Mouse (Mus musculus) cerebellum, adult 8-10 months (tissue): ENCODE results near the gene Tgds.
A peak's percentile ranks its signal among the peaks of the same experiment; 100 is the strongest.
"Not testable (repeated sequence)": the region's sequence is repeated elsewhere in the genome, so short reads cannot be mapped to it uniquely, and the experiment has no call there.

ENCODE experiments used
- DNase-seq: peaks from one replicate; pipeline ENCODE4 v3.0.0; 2022

Tgds gene

DNA sequence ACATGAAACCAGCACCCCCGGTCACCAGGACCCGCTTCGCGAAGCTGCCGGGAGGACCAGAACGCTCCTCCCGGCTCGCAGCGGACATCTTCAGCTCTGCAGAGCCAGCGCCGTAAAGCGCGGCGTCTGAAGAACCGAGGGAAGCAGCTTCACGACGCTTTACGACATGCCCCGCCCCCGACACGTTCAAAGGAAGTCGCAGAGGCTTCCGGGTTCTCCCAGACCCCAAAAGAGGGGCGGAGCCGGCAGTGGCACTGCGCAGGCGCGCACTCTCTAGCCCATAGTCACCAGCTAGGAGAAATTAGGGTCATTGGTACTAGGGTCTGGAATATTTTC, at the start of gene Tgds:
Tgds (minus strand) TSS at position 114 of the 336 bp plus-strand sequence.
- peak; percentile 98 for DNase-seq

DNA sequence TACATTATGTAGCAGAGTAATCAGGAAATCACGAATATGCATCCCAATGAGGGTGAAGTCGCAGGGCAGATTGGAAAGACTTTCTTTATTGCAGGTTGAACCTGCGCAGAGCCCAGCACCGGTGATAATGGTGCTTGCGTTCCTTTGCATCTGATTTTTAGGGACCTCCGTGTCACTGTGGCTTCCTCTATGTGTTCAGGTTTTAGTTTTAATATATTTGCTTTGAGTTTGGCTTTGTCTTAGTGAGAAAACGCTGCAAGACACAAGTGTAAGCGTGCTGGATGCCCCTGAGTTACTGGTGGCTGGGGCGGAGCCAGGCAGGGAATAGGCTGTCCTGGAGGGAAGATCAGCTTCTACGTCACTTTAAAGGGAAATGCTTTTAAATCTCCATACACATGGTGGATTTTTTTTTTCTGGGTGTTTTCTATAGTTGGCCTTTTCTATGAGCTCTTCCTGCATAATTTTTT, 48.2 kb upstream of the Tgds start:
- peak; percentile 57 for DNase-seq

DNA sequence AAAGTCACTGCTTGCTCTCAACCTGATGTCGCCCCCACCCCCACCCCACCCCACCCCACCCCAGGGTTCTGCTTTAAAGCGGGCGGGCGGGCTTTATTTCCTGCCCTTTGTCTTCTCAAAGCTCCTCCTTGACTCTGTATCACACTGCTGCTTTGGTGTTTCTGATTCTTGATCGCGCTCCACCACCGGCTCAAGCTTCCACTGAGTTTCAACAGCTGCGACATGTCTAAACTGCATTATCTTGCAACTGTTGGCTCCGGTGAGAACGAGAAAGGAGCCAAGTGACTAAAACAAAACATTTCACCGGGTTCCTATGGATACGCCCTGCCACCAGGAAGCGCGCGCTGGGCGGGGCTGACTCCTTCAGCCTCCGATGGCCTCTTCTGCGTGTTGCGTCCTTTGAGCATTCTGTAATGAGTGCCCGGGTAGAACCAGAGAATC, 47.6 kb upstream of the Tgds start:
- peak; percentile 50 for DNase-seq

DNA sequence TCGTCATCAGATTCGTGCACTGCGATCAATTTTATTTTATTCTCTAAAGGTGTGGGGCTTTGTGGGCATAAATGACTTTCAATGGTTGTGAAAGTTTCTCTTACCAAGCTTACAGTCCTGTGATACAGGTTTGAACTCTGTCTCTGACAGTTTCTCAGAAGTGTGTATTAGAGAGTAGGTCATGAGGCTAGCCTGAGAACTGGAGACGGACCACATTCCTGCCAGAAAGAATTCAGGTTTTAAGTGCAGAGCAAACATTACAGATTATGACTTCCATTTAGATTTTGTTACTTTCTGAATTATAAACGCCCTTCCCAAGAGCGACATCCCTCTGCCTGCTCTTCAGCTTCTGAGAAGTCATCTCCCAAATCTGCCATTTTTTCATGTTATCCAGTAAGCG, 47.1 kb upstream of the Tgds start:
- no peak for DNase-seq

DNA sequence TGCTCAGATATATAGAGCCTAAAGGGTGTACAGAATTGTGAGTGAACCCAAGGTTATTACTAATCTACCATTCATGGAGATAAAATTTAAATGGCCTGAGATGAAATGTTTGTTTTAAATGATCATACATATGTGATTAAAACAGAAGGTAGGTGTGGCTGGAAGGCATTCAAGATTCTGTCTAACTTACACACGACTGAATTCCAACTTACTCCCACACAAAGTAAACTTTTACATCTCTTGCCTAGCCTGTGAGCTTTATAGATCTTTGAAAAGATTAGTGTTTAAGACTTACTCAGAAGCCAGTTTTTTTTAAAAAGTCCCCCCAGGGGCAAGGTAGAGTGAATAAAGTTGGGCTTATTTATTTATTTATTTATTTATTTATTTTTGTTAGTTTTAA, 46.7 kb upstream of the Tgds start:
- no peak for DNase-seq

DNA sequence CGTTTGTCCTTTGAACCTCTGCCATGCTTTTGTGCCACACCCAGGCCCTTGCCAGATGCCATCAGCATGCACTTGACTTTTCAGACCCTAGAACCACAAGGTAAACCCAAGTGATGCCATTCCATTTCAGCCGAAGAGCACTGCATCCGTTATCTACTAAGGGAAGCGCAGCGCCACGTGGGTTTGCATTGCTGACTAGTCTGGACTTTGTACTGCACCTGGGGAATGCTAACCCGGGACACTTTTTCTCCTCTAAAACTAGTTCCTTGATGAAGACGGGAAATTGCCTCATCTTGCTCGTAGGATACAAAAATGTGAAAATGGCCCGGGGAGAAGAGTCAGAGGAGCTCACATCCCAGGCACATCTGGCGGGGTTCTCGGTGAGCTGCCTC, 43.1 kb upstream of the Tgds start:
- DNase-seq = no peak

DNA sequence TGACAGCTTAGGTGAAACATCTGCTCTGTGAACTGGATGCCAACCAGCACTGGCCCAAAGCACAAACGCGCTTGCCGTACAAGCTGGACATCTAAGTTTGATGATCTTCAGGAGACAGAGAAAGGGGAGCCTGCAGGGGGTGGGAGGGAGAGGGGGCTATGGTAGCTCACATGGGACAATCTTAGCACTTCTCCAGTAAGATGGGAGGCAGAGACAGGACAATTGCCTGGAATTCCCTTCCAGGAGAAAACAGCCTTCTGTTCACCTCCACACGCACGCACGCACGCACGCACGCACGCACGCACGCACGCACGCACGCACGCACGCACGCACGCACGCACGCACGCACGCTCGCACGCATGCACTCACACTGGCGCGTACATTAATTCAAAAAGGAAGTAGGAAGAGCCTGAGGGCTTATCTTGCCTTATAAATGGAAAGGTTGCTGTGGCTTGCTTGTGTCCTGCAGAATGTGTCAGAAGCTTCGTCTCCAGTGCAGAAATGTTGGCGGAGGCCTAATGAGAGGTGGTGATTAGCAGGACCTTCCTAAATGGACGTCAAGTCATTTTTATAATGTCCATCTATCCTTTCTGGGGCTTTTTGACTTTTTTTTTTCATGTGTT, 42.6 kb upstream of the Tgds start:
- DNase-seq = no peak

DNA sequence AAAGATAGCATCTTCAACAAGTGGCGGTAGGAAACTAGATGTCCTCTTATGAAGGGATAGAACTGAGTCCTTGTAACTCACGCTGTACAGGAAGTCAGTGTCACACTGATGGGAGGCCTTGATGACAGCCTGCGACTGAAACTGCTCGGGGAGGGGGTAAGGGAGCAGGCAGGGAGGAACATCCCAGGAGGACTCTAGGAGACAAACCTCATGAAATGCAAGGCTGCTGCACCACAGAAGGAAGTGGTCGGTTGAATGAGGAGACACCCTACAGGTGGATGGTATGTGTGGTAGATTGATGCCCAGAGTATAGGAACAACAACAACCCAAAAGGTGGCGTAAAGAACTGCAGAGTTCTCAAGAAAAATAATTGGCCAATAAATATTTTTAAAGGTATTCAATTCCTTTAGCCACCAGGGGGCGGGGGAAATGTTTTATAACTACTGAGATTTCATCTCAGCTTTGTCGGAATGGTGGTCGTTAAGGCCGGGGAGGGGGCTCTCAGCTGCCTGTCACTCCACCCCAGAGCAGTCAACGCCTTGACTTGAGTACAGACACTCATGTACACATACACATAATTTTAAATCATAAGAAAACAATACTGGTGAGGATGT, 41.1 kb upstream of the Tgds start:
- no peak for DNase-seq

DNA sequence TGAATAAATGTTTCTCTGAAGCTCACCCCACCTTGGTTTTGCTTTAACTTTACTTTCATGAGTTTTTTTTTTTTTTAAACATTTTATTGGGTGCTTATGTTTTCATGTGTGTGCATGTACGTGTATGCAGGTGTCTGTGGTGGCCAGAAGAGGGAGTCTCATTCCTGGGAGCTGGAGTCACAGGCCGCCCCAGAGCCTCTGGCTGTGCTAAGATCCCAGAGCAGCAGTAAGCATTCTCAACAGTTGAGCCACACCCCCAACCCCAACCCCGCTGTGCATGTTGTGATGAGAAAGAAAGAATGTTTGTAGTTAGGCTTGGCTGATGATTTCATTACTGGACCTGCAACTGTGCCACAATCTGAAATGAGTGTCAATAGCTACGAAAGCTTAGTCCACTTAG, 36.2 kb upstream of the Tgds start:
- DNase-seq = no peak

DNA sequence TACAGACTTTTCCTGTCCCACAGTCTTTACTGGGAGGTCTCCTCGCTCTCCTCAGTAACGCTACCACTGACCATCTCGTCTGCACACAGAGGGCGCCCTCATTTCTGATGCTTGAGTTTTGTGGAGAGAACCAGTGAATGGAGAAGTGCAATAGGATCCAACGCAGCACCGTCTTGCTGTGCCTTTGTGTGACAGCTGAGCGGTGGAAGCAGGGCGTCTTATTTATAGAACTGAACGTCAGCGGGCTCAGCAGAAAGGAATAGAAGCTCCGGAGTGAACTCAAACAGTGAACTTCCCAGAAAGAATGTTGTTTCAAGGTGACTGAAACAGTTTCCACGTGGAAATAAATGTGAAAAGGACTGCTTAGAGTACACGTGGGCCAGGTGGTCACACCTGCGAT, 30.1 kb upstream of the Tgds start:
- DNase-seq = no peak

DNA sequence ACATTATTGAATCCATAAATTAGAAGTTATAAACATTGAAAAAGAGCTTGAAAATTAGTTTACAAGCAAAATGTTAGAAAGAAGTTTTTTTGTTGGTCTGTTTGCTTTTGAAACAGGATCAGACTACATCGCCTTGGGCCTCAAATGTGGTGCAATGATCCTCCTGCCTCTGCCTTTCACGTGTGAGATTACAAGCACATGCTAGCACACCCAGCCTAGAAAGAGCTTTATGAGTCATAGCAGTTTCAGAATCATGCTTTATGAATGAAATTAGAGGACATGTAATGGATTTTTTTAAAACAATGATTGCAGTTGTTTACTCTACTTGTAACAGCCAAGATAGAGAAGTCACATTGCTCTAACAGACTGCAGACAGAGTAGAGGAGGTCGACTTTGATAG, 29.2 kb upstream of the Tgds start:
- DNase-seq = no peak

DNA sequence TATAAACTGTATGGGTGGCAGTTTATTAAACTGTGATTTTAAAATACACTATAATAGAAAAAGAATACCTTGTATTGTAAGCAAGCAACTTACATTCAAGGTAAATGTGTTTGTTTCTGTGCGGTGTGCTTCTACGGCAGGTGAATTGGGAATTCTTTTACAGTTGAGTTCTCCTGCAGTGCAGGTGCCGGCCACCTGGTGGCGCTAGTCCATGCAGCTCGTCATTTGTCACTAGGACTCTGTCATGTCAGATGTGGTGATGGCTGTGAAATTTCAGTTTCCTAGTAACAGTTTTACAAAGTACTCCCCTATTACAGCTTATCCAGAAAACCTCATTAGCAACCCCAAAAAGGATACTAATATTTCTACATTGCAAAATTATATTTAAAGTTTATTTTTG, 24.6 kb upstream of the Tgds start:
- peak; percentile 47 for DNase-seq

DNA sequence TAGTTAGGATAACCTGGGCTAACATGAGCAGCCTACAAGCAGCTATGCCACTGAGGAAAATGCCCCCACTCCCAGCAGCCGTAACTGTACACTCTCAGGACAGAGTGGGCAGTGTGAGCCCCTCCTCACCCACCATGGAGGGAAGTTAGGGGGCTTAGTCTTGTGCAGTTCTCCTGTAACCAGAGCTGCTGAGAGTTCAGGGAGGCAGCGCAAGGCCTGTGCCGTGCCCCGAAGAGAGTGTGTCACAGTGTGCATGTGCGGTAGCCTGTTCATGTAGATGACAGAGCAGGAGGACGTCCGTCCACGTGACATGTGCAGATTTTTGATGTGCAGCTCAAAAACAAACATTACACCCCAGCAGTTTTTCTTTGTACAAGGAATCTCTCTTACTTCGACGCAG, 24.2 kb upstream of the Tgds start:
- DNase-seq = no peak

DNA sequence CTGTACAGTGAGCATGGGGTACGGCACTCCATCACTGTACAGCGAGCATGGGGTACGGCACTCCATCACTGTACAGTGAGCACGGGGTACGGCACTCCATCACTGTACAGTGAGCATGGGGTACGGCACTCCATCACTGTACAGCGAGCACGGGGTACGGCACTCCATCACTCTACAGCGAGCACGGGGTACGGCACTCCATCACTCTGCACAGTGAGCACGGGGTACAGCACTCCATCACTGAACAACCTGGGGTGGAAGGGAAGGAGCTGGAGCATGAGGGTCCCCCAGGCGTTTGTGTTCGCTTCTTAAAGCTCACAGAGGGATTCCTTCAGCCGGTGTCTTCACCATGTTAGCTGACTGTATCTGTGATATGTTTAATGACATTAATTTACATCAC, 23.5 kb upstream of the Tgds start:
- not testable (repeated sequence) for DNase-seq

DNA sequence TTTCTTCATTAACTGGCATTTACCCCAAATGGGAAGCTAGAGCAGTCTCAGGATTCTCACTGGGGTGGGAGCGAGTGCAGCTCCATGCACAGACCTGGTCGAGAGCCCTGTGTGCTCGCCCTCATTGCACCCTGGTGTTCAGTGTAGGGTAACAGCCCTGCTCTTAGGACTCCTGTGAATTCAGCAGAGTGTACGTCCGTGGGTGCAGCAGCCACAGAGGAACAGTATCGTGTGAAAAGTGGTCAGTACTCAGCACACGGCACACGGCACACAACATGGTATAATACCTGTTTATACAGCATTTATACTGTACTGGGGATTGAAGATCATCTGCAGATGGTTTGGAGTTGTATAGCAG, 19.7 kb upstream of the Tgds start:
- no peak for DNase-seq

DNA sequence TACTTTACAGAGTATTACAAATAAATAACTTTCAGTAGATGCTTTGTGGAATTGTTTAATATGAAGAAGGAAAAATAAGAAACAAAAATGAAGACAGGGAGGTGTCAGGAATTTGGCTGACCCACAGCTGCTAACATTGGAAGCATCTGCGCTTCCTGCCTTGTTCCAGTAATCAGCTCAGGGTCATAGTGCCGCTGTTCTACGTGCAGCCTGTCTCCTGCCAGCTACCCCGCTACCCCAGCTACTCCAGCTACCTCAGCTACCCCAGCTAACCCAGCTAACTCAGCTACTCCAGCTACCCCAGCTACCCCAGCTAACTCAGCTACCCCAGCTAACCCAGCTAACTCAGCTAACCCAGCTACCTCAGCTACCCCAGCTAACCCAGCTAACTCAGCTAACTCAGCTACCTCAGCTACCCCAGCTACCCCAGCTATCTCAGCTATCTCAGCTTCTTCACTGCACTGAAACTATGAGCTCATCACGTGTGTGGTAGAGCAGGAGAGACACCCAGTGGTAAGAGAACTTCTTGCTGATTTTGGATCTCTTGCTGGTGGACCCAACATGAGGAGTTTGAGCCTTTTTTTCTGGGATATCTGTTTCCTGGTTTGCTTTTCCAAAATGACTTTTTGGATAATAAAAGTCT, 19.2 kb upstream of the Tgds start:
- DNase-seq = no peak

DNA sequence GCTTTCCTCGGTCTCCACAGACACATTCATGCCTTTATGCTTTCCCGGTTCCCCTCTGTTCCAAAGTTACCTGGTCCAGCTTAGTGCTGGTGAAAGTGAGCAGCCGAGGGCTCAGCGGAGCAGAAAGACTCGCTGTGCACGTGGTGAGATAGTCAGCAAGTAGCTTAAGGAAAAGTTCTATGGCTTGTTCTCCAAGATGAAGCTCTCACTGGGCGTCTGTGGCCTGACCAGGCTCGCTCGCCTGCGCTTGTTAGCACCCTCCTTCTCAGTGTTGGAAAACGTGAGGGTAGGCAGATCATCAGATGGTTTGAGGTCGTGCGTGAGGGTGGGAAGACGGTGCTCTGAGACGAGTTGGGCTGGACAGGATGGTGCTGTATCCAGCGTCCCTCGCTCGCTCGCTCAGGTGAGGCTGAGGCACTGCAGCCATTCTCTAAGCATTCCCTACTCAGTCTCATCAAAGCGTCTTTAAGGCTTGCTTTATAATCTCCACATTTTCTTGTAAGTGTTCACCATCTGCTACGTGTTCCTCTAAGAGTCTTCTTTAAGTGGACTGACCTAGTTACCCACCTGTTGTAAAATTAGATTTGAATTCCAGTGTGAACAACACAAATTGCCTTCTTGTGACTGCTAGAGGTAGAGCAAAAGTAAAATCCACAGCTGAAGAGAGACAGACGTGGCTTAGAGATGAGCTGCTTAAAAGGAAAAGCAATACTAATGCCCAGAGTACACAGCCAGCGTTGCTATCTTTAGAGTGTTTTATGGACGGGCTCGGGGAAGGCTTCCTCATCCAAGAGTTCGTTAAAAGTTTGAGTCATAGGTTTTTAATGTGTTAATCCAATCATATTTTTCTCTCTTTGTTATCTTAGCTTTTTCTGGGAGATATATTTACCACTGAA, 18.3 kb upstream of the Tgds start:
- no peak for DNase-seq

DNA sequence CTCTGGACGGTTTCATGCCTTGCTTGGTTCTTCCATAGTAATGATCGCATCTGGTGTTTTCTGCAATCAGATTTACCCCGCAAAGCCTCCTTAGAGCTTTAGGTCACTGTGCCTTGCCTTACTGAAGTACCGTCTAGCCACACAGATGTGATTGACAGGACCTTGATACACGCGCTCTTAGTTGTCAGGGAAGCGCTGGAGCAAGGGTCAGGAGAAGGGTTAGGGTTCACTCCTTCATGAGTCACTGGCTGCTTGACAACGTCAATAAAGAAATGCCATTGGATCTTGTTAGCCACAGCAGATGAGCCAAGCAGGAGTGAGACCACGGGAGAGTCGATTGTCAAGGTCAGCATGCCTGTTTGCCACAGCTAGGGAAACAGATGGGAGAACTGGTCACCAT, 16.0 kb upstream of the Tgds start:
- DNase-seq = no peak

DNA sequence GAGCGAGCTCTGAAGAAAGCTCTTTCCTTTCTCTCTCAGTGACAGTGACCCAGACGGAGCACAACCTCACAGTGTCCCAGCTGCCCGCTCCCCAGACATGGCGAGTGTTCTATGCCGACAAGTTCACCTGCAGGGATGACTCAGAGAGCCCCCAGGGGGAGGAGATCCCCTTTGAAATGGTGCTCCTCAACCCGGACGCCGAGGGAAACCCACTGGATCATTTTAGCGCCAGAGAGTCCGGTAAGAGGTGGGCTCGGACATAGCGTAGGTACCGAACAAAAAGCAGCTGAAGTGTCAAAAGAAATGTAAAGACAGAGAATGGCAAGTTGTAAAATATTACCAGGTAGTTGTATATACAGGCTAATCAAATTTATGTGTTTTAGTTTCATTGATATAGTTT, 15.5 kb upstream of the Tgds start:
- DNase-seq = no peak

DNA sequence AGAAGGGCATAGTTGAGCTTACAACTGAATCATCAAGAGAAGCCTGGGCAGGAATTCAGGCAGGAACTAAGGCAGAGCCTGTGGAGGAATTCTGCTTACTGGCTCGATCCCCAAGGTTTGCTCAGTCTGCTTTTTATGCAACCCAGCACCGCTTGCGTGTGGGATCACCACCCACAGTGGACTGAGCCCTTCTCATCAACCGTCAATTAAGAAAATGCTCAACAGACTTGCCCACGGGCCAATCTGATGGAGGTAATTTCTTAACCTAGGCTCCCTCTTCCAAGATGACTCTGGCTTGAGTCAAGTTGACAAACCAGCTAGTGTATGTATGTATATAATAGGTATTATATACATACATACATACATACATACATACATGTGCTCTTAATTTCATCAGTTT, 9.7 kb upstream of the Tgds start:
- DNase-seq = no peak

DNA sequence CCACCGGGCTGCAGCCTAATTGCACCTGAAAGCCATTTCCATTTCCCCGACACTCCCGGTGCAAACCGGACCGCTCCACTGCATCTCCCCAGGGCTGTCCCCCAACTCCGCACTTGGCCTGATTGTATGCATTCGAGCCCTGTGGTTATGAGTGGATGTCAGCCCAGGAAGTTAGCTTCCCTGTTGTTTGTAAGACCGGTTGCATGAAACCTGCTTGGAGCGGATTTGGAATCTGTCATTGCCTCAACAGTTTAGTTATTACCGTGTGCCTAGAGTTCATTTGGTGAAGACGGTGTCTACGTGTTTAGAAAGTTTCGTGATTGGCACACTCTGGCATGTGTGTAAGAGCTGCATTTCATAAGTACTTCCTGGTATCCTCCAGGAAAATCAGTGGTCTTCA, 4.9 kb upstream of the Tgds start:
- no peak for DNase-seq

DNA sequence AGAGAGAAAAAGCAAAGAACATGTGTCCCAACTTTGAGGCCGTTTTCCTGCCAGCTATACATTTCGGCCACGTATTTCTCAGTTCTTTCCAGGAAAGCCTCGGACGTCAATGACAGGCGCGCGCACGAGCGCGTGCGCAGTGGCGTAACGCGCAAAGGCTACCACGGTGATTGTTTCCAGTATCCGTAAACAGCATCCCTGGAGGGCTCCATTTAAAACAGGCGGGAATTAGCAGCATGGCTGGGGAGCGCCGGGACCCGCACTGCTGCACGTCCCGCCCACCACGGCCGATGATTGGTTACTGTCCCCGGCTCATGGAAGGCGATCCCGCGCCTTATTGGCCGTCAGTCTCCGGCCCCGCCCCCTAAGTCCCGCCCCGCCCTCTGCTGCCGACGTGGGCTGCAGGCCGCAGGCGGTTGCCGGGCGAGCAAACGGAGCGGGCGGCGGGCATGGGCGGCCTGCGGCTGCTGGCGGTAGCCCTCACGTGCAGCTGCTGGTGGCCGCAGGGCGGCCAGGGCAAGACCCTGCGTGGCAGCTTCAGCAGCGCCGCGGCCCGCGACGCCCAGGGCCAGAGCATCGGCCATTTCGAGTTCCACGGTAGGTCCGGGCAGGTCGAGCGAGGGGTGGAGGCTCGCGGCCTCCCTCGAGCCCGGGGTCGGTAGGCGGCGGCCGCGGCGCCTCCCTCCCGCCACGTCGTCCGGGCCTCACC, 4.3 kb upstream of the Tgds start, which contains the start of gene Gpr180:
Gpr180 (plus strand) TSS at position 415 of the 709 bp plus-strand sequence.
- DNase-seq = peak; percentile 97
